Mouse (Mus musculus) retina, embryonic 14.5 days (tissue): ENCODE measurements around the gene Piezo1.

ENCODE experiments used
- DNase-seq: peaks from one replicate; pipeline ENCODE4 v3.0.0-alpha.2; 2015; ENCODE audit warnings: low spot score

The Piezo1 gene

DNA sequence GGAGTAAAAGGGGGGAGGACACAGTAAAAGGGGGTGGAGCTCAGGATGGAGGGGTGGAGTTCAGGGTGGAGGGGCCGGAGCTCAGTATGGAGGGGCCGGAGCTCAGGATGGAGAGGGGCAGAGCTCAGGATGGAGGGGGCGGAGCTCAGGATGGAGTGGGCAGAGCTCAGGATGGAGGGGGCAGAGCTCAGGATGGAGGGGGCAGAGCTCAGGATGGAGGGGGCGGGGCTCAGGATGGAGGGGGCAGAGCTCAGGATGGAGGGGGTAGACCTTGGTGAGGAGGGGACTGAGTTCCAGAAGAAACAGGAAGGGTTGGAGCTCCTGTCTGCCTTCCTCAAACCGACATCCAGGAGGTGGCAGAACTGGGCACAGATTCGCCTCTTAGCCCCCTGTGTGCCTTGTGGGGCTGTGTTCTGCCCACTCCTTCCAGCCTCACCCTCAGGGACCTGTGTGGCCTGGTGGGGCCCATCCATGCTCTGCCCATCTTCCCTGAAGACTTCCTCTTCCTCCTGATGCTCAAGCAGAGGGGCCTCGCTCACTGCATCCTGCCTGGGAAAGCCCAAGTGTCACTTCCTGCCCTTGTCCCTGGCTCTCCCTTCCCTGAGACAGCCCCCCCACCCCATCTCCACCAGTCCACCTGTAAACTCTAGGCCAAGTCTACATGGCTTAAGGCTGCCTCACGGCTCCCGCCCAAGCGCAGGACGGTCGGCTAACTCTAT, 54.0 kb downstream of the Piezo1 start:
- no peak for DNase-seq

DNA sequence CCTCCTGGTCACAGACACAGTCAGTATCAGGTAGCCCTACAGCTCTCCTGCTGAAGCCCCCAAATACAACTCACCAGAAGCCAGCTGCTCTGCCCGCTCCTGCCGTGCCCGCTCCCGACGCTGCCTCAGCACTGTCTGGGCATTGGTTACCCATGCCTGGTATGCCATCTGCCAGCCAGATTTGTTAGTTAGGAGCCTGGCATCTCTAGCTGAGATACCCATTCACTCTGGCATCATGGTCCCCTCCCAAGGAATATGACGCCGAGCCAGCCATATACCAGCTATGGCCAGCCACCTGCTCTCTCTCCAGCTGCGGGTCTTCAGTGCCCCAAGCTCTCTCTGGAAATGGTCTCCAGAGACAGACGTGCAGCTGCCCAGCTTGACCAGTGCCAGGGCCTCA, 62.7 kb downstream of the Piezo1 start:
- DNase-seq = no peak

DNA sequence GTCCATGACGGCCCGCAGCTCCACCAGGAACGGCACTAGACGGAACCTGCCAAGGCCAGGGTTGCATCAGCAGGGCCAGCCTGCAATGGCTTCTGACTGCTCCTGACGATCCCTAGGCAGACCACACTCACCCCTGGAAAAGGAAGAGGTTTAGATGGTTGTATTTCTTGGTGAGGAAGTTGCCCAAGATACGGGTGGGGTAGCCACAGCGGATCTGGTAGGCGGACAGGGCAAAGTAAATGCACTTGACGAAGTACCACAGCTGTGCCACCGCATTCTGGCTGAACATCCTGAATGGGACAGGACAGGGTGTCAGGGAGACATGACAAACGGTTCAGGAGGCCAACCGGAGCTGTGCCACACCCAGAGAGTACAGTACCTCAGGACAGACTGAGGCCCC, 66.3 kb downstream of the Piezo1 start:
- DNase-seq = no peak

DNA sequence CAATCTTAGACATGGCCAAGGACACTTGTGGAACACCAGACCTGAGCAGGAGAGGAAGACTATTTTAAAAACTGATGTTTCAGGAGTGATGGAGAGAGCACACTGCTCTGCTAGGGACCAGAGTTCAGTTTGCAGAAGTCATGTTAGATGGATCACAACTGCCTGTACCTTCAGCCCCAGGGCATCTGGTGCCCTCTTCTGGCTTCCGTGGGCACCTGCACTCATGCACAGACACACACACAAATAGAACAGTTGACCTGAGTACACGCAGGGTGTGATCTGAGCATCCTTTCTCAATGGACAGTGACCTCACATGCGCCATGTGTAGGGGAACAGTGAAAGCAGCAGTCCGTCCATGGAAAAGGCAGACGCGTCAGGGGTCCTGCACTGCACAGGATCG, 67.3 kb downstream of the Piezo1 start:
- DNase-seq = no peak

DNA sequence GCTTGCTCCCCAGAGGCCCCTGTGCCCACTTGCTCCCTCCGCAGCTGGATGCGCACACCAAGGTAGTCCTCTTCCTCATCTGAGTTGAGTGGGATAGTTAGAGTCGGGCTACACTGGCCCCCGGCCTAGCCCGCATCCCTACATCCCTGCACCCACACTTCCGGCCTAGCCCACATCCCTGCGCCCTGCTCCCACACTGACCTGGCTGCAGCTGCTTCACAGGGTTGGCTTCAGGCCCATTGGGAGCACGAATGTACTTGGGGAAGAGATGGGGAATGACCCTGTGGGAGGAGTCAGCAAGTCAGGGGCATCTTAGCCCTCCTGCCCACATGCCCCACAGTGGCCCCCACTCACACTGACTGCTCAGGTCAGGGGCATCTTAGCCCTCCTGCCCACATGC, 68.7 kb downstream of the Piezo1 start:
- no peak for DNase-seq

DNA sequence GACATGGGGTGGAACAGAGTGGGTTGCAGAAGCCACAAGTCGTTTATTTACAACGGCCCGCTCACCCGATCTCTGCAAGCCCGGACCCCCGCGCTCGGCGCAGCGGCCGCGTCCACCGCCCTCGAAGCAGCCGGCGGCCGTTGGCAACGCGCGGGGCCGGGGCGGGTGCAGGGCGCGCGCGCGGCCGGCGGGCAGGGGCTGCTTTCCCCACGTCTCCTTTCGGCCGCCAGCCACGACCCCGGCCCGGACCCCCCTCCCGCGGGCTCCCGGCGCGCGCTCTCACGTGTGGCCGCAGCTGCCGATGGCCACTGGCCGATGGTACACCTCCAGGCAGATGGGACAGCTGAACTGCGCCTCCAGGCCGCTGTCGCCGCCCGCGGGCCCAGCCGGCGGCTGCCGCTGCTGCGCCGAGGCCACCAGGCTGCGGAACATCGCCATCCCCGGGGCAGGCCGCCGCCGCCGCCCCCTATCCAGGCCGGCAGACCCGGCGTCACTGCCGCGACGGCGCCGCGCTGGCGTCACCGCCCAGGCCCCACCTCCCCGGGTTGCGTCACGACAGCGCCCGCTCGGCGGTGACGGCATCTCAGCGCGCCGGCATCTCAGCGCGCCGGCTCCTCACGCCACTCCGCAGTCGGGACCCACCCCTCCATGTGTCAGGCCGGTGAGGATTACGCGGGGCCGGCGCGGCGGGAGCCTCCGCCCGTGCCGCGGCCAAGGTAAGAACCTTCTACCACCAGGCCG, 75.4 kb downstream of the Piezo1 start, which contains the start of the genes Rnf166 and Ctu2:
Rnf166 (minus strand) TSS at position 485 of the 741 bp plus-strand sequence.
Ctu2 (plus strand) TSS at position 564 of the 741 bp plus-strand sequence.
- peak; percentile 92 for DNase-seq

DNA sequence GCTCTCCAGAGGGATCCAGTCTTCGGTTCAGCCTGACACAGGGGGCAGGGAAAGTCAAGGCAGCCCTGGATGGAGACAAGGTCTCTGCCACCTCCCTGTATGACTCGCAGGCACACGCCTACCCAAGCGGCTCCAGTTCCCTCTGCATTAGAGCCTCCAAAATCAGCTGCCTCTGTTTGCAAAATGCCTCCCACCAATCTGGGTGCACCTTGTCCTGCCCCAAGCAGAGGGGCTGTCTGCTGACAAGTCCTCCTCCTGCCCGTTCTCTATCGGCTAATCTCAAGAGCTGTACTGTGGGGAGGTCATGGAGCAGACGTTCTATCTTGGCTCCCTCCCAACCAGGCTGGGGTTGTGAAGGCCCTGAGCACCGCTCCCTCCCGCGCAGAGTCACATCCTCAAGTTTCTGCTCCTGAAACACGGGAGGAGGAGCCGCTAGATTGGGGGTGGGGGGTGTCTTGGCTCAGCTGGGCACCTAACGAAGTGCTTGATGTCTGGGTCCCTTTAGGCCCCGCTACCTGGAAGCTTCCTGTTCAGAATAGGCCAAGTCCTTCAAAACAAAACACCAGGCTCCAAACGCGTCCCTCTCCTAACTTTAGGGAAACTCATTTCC, 76.1 kb downstream of the Piezo1 start:
- no peak for DNase-seq

DNA sequence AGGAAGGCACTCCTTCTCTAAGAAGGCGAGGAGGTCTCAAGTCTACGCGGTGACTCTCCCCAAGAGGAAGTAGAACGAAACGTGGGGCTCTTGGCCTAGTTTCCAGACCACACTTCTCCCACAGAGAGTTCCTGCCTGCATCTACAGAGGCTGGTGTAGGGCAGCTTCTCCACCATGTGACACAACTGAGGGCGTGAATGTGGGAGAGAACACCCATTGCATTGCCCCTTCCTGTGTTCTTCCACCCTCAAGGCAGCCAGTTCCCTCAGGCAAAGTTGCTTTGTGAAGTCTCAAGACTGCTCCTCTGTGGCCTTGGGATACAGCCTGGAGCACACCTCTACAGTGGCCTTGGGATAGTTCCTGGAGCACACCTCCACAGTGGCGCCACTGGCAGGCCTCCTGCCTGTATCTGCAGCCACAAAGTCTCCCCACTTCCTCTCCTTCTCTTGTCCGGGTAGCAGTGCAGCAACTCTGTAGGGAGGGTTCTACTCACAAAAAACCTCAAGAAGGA, 77.2 kb downstream of the Piezo1 start:
- no peak for DNase-seq

DNA sequence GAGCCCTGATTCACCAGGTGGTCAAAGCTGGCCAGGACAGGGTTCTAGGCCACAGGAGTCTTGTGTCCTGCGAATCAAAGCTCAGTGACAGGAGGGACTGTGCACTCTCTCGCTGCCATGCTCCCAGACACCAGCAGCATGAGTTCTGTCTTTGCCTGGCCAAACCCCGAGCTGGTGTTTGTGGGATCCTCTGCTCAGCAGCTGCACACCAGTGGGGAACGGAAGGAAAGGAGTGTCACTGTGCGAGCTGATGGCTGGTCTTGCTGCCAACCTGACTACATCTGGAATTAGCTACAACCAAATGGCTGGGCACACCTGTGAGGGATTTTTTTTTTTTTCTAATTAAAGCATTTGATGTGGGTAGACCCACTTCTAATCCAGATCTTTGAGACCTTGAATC, 80.4 kb downstream of the Piezo1 start:
- DNase-seq = no peak

DNA sequence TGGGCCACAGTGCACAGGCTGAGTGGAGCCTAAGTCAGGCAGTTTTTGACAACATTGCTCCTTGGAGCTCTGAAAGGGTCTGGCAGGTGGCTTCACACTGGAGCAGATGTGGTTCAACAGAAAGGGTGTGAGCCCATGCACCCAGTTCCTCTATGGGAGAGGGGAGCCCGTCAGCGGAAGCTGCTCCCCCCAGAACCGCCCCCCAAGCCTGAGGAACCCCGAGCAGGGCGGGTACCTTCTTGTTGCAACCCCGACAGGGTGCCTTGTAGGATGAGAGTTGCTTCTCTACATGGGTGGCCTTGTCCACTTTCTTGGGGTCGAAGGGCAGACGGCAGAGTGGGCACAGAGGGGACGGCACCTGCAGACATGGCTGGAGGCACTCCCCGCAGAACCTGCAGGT, 81.2 kb downstream of the Piezo1 start:
- DNase-seq = no peak

DNA sequence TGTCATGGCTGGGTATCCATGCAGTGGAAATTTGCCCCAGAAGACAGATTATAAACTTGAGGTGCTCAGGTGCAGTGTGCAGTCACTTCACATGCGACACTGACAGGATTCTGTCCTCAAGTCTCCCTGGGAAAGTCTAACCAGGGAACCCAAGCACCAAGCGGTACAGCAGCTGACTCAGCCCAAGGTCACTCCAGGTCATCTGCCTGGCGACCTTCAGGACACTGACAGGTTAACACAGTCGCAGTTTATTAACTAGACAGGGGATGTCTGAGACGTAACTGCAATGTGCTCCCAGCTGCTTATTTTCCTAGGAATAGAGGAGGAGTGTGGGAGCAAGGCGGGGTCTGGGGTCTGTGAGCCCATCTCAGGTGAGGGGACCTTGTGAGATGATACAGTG, 81.7 kb downstream of the Piezo1 start:
- no peak for DNase-seq

DNA sequence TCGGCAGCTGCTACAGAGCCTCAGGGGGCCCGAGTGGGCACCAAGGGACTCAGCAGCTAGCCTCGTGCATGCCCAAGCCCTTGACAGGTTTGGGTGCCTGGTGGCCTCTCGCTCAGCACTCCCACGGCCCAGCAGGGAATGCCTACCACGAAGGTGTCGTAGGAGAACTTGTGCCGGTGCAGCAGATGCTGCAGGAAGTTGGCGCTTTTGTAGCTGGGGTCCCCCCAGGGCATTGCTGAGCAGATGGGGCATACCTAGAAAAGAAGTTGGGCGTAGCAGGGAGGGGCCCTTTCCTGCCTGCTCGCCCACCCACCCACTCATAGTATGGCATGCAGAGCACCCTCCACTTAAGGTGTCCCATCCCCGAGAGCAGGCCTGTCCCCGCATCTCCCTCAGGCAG, 83.3 kb downstream of the Piezo1 start:
- no peak for DNase-seq

DNA sequence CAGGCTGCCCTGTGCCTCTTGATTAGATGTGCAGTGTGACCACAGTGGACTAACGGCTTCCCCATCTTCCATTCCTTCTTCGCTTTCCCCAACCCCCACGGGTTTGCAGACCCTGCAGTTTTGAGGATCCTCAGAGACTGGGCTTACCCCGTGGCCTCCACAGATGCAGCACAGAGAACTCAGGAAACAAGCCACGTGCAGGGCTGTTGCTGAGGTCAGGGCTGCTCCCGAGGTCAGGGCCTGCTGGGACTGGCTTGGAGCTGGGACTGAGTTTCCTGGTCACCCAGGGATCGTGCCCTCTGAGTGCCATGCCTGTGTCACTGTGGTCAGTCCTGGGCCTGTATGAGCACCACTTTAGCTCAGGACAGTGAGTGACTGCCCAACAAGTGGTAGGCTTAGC, 86.1 kb downstream of the Piezo1 start:
- DNase-seq = no peak

DNA sequence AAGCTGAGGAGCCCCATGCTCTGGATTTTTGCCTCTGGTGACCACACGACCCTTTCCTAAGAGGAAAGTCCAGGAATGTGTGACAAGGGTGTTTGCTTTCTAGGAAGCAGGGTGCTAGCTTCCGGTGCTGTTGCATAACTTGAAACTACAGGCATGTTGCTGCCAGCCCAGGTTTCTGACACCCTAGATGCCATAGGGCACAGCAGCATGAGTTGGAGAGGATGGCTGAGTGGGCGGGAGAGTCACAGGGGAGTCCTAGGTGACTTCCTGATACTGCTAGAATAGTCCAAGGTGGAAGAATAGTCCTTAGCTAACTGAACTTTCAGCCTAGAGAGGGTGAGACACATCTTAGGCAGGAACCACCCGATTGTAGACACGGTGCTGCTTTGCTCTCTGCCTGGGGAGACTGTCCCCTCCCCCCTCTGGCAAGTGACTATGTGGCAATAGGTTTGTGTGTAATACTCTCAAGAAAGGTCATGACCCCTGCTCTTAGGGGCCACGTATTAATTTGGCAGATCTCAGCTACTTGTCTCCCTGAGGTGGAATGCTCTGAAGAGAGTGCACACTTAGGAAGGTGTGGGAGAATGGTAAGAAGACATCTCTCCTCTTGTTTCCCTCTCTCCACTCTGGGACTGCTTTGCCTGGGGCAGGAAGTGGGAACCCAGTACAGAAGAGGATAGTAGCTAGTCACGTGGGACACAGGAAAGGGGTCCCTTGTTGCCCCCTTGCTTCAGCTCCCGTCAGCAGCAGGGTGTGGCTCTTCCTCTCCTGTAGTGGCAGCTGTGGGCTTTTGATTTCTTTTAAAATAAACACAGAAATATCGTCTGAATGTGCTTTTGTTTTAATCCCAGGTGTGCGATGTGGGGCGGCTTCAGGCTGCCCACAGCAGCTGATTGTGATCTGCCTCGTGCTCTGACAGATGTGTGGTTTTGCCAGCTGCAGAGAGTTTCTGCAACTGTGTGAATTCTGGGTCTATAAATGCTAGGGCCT, 87.2 kb downstream of the Piezo1 start:
- DNase-seq = no peak

DNA sequence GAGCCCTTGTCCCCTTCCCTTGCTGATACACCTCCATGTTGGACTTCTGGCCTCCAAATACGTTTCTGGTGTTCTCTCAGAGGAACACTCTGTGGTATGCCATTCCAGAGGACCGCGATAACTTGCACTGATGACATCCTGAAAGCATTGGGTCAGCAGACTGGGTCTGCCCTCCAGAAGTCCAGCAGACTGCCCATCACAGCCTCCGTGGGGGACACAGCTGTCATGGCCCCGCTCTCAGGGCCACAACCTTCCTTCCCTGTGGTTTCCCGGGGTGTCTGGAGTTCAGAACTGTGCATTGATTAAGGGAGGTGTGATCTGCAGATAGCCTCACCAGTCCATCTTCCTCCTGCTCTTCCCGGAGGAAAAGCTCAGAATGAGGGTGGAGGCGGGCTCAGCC, 88.6 kb downstream of the Piezo1 start:
- DNase-seq = no peak

DNA sequence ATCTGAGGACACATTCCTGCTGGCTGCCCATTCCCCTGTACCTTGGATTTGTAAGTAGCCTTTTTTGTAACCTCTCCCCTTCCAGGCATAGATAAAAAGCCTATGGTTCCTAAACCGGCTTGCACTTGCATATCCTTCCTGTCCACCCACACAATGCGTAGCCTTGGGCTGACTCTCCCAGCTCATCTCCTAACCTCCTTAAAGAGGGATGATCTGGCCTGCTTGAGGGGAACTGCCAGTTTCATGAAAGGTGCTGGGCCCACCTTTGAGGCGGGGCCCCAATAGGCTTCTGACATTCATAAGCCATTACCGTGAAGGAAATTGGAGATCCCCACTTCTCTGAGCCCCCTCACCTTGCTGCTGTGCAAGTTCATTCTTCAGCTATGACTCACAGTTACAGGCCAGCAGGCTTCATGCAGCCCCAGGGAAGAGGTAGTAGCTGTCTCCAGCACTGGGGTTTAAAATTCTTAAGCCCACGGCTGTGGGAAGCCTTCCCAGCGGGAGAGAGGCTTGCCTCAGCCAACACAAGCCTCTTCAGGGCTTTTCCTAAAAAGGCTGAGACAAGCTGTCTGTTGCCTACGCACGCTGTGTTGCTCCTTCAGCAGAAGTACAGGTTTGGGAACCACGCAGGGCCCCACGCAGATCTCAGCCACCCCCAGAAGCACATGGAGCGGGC, 89.5 kb downstream of the Piezo1 start:
- DNase-seq = no peak

DNA sequence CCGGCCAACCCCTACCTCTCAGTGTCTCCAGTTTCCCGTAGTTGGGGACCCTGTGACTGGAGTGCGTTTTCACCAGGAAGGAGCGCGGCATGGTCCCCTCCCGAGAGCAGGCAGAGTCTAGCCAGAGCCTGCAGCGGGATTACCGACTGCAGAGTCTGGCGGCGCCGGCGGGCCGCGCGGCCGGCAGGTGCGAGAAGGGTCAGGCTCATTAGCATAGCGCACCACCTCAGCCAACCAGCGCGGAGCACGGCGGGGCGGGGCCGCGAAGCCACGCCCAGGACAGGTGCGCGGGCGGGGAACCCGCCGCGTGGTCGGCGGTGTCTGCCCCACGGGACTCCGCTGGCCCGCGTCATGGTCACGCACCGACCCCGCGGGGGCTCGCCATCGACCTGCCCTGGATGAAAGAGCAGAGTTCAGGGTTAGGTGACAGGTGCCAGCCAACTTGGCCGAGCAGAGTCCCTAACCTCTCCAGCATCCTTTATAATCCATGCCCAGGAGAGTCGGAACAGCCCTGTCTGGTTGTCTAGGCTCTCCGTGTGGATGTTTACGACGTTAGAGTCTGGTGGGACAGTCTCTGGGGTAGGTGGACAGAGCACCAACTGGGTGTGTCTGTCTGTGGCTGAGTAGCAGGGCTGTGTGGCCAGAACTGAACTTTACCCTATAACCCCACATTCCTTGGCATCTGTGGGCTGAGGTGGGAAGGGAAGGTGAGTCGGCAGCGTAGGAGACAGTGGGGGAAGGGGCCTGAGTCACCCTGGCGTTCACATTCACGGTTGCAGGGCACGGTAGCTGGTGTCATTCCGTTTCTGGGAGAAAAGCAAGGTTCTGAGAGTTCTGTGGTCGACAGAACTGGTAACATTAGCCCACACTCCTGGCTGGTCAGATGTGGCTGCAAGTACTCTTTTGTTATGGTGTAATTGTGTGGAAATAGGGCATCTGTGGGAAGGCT, 90.3 kb downstream of the Piezo1 start, which contains the start of gene Snai3:
Snai3 (minus strand) TSS at position 210 of the 949 bp plus-strand sequence.
- DNase-seq = peak; percentile 63

DNA sequence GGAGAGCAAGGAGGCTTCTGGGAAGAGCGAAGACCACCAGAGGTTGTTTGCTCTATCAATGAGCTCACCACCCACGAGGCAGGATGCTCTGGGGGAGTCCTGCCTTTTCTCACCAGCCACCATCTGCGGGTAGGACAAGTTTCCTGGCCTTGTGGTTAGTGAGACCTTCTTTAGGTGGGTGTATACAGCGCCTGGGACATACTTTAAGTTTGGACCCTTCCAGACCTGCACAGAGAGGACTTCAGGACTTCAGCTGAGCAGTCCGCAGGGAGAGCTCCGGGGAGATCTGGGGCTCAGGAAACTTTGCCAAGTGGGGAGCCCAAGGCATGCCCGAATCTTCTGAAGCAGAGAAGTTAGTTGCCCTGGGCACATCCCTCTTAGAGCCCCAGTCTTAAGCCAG, 91.1 kb downstream of the Piezo1 start:
- no peak for DNase-seq

DNA sequence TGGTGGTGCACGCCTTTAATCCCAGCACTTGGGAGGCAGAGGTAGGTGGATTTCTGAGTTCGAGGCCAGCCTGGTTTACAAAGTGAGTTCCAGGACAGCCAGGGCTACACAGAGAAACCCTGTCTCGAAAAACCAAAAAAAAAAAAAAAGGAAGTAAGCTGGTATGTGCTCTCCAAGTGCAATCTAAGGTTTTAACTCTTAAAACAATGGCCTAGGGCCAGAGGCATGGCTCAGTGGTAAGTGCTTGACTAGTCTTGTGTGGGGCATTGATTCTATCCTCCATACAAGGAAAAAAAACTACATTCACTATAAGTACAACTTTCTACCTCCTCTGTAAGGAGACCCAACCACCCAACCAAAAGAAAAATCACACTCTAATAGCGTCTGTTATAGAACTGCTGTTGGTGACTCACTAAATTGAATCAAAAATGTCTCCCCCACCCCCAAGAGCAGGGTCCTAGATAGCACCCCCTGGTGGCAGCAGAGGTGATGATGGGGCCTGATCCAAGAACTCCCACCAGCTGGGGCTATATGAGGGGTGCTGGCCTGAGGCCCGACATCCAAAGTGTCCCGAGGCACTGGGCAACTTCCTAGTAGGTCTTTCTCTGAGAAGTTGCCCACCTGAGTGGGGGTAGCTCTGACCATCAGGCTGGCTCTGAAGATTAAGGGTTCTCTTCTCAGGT, 91.8 kb downstream of the Piezo1 start:
- DNase-seq = peak; percentile 45
